In the genomic region with DNA sequence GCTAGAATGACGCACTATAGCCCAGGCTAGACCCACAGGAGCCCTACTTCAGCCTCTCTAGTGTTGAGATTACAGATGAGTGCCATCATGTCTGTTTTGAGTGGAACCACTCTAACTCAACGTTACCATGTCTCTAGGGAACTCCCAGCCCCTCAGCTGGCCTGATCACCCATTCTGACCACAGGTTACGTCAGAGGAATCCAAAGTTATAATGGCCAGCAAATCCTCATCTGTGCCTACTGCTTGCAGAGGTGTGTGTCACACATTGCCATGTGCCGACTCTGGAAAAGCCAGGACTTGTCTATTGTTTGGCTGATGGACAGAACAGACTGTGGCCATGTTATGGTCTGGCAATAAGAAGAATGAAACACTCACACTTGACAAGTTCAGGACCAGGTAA, we compare ENCODE assay signal across 16 mouse cellular contexts. TPM values are rescaled to one million over a fixed set of nuclear protein-coding genes. Genes with fewer than 3 reads are reported as not detected.
DNase-seq lines count a peak whose midpoint lies in the region; ATAC-seq and TF ChIP-seq lines count a peak whose summit lies in the region.
"Had no signal": no experiment of that assay in that cellular context is flagged by ENCODE, and none has a peak within 500 bp of the region (broad histone marks: within the 10 kb centered on the region; RNA-seq: fewer than 3 reads in every experiment).

No protein-coding gene starts in this region.

- H3K27me3 ChIP-seq in intestine, embryonic 16.5 days (replicated peaks; ENCODE audit: control insufficient read depth, insufficient read depth, low read length), result no peaks in the 10 kb centered on the region
- no peaks in the 10 kb centered on the region for H3K27me3 ChIP-seq in intestine, postnatal 0 days (replicated peaks; ENCODE audit: control insufficient read depth, insufficient read depth, low read length)
- no peaks in the 10 kb centered on the region for H3K27me3 ChIP-seq in ES-Bruce4 (ENCODE audit: control insufficient read depth, insufficient read depth, low read length, poor library complexity, severe bottlenecking)
- no peaks in the 10 kb centered on the region for H3K27me3 ChIP-seq in small intestine, adult 2 months (ENCODE audit: control insufficient read depth, insufficient read depth, low read length)
- H3K27me3 ChIP-seq in hindbrain, embryonic 12.5 days, result no peaks in the 10 kb centered on the region
- H3K27me3 ChIP-seq: limb, embryonic 13.5 days had no signal

- 0 out of 2 replicates have a peak overlapping the region, but pooled peaks have one; percentile 43 for H3K27ac ChIP-seq in intestine, embryonic 16.5 days (ENCODE audit: low read length)
- no peak overlapping the region for H3K27ac ChIP-seq in intestine, postnatal 0 days (ENCODE audit: low read depth, low read length)
- no peak overlapping the region for H3K27ac ChIP-seq in ES-Bruce4 (ENCODE audit: insufficient read depth, low read length)
- H3K27ac ChIP-seq in brown adipose tissue, adult 24 weeks (replicated peaks; ENCODE audit: low read depth, low read length), result peak overlapping the region; percentile 23; the same call in 1 of the 2 replicates
- H3K27ac ChIP-seq in small intestine, adult 2 months (ENCODE audit: insufficient read depth, low read depth, low read length), result peak overlapping the region; percentile 74; the same call in 1 of the 2 replicates
- H3K27ac ChIP-seq in hindbrain, embryonic 12.5 days, result no peak overlapping the region
- H3K27ac ChIP-seq: hindbrain, embryonic 14.5 days had no signal

- H3K36me3 ChIP-seq in intestine, embryonic 16.5 days (ENCODE audit: control insufficient read depth, insufficient read depth, low read length), result peaks cover 9% of the 10 kb centered on the region
- H3K36me3 ChIP-seq in intestine, postnatal 0 days (ENCODE audit: control insufficient read depth, insufficient read depth), result peaks cover 26% of the 10 kb centered on the region
- H3K36me3 ChIP-seq in ES-Bruce4 (ENCODE audit: control insufficient read depth, insufficient read depth, low read length, poor library complexity, severe bottlenecking), result peaks cover 2% of the 10 kb centered on the region; the same call in 1 of the 2 replicates
- peaks cover 25% of the 10 kb centered on the region for H3K36me3 ChIP-seq in small intestine, adult 2 months (ENCODE audit: control insufficient read depth, insufficient read depth, low read length)
- peaks cover 28% of the 10 kb centered on the region for H3K36me3 ChIP-seq in hindbrain, embryonic 12.5 days

- no peak for ATAC-seq in intestine, embryonic 16.5 days
- ATAC-seq in intestine, postnatal 0 days, result no peak
- no peak for ATAC-seq in hindbrain, embryonic 12.5 days (ENCODE audit: low FRiP score)

- no peak overlapping the region for H3K9ac ChIP-seq in intestine, embryonic 16.5 days (ENCODE audit: low read depth, low read length)
- H3K9ac ChIP-seq in intestine, postnatal 0 days (ENCODE audit: low read depth, low read length), result no peak overlapping the region
- peak overlapping the region; percentile 38; the same call in 1 of the 2 replicates for H3K9ac ChIP-seq in ES-Bruce4 (ENCODE audit: low read depth, poor library complexity, severe bottlenecking)
- no peak overlapping the region for H3K9ac ChIP-seq in hindbrain, embryonic 12.5 days
- H3K9ac ChIP-seq: hindbrain, embryonic 14.5 days; limb, embryonic 13.5 days; lung, embryonic 14.5 days had no signal

- H3K4me2 ChIP-seq in intestine, embryonic 16.5 days (ENCODE audit: low read depth, low read length), result no peak overlapping the region
- no peak overlapping the region for H3K4me2 ChIP-seq in intestine, postnatal 0 days (replicated peaks; ENCODE audit: low read depth)
- no peak overlapping the region for H3K4me2 ChIP-seq in hindbrain, embryonic 12.5 days (replicated peaks)
- H3K4me2 ChIP-seq: hindbrain, embryonic 14.5 days; limb, embryonic 13.5 days; lung, embryonic 14.5 days had no signal

- TF ChIP-seq POLR2A in ES-Bruce4 (IDR thresholded peaks at IDR 0.05; ENCODE audit: insufficient read depth, low read length), result no peak
- no peak for TF ChIP-seq POLR2A in small intestine, adult 2 months (IDR thresholded peaks at IDR 0.05; ENCODE audit: low read depth, low read length)

- WGBS in intestine, embryonic 16.5 days, result 86% methylated on average over 4 of the region's 4 CpGs
- 87% methylated on average over 4 of the region's 4 CpGs for WGBS in intestine, postnatal 0 days
- WGBS in small intestine, adult 2 months, result 82% methylated on average over 4 of the region's 4 CpGs
- WGBS in hindbrain, embryonic 12.5 days, result 91% methylated on average over 4 of the region's 4 CpGs

- no peaks in the 10 kb centered on the region for H3K9me3 ChIP-seq in intestine, embryonic 16.5 days (ENCODE audit: control insufficient read depth, low read length)
- H3K9me3 ChIP-seq in intestine, postnatal 0 days (ENCODE audit: control insufficient read depth), result no peaks in the 10 kb centered on the region
- no peaks in the 10 kb centered on the region for H3K9me3 ChIP-seq in ES-Bruce4 (replicated peaks; ENCODE audit: control insufficient read depth, insufficient read depth, low read length, poor library complexity, severe bottlenecking)
- H3K9me3 ChIP-seq in hindbrain, embryonic 12.5 days (replicated peaks), result no peaks in the 10 kb centered on the region
- H3K9me3 ChIP-seq: limb, embryonic 13.5 days; midbrain, embryonic 10.5 days had no signal

- no peak for TF ChIP-seq EP300 in ES-Bruce4 (IDR thresholded peaks at IDR 0.05; ENCODE audit: insufficient read depth, low read depth, low read length)

- DNase-seq in urinary bladder, postnatal 14 days (ENCODE audit: low spot score), result no peak
- DNase-seq: adrenal gland, postnatal 10 days; cerebellum, adult 18-20 months; cerebellum, postnatal 36 days; kidney, adult 11 months; layer of hippocampus, postnatal 36 days; lung, embryonic 14.5 days had no signal

- no peak overlapping the region for H3K4me3 ChIP-seq in intestine, embryonic 16.5 days (ENCODE audit: low read length)
- H3K4me3 ChIP-seq in intestine, postnatal 0 days (ENCODE audit: low read depth, low read length), result no peak overlapping the region
- no peak overlapping the region for H3K4me3 ChIP-seq in ES-Bruce4 (ENCODE audit: low read depth, low read length)
- H3K4me3 ChIP-seq in brown adipose tissue, adult 24 weeks (ENCODE audit: insufficient read depth, low read depth, low read length), result no peak overlapping the region
- H3K4me3 ChIP-seq in small intestine, adult 2 months (ENCODE audit: low read depth, low read length), result no peak overlapping the region
- no peak overlapping the region for H3K4me3 ChIP-seq in hindbrain, embryonic 12.5 days
- H3K4me3 ChIP-seq: limb, embryonic 13.5 days; midbrain, embryonic 10.5 days had no signal

- no peak for TF ChIP-seq CTCF in intestine, postnatal 0 days (IDR thresholded peaks at IDR 0.05; ENCODE audit: low read depth)
- TF ChIP-seq CTCF in ES-Bruce4 (IDR thresholded peaks at IDR 0.05; ENCODE audit: low read depth, low read length), result no peak
- TF ChIP-seq CTCF in small intestine, adult 2 months (IDR thresholded peaks at IDR 0.05; ENCODE audit: extremely low read depth, insufficient read length, insufficient replicate concordance, low read depth, low read length), result no peak

- peaks cover 23% of the 10 kb centered on the region for H3K4me1 ChIP-seq in intestine, embryonic 16.5 days (ENCODE audit: control insufficient read depth, insufficient read depth, low read length)
- 0 out of 2 replicates have a peak, but pooled peaks cover 4% of the 10 kb centered on the region for H3K4me1 ChIP-seq in intestine, postnatal 0 days (replicated peaks; ENCODE audit: control insufficient read depth, insufficient read depth, low read length)
- peaks cover 4% of the 10 kb centered on the region for H3K4me1 ChIP-seq in ES-Bruce4 (ENCODE audit: control insufficient read depth, insufficient read depth, low read length)
- H3K4me1 ChIP-seq in brown adipose tissue, adult 24 weeks (ENCODE audit: control insufficient read depth, insufficient read depth, insufficient read length, low read length), result peaks cover 56% of the 10 kb centered on the region
- H3K4me1 ChIP-seq in small intestine, adult 2 months (ENCODE audit: control insufficient read depth, insufficient read depth, insufficient read length, low read length), result peaks cover 31% of the 10 kb centered on the region
- peaks cover 10% of the 10 kb centered on the region for H3K4me1 ChIP-seq in hindbrain, embryonic 12.5 days

RNA-seq across cellular contexts. Expression of a gene that starts 10.6 kb away (rescaled TPM):
- polyA plus RNA-seq in intestine, embryonic 16.5 days (2015; fragmentation: Nextera tagmentation; extraction: Ambion mirVana), result 15.3 and 15.4 TPM in 2 replicates
- 14.4 and 18.5 TPM in 2 replicates for polyA plus RNA-seq in intestine, postnatal 0 days (2015; fragmentation: Nextera tagmentation; extraction: Ambion mirVana)
- 40.2 and 46.4 TPM in 2 replicates for polyA plus RNA-seq in ES-Bruce4 (2011; ENCODE audit: insufficient read depth, insufficient read length, low read depth, missing spikeins)
- polyA plus RNA-seq in brown adipose tissue, adult 24 weeks (2012; ENCODE audit: insufficient read depth, insufficient read length, missing spikeins), result 30.7 and 35.9 TPM in 2 replicates
- polyA plus RNA-seq in small intestine, adult 2 months (2012; rRNA removed), result 64.0 and 128 TPM in 2 replicates
- polyA plus RNA-seq in hindbrain, embryonic 12.5 days (2016; fragmentation: Nextera tagmentation; extraction: Ambion mirVana), result 21.8 and 22.0 TPM in 2 replicates

RNA-seq across cellular contexts. Expression of a gene that starts 12.5 kb away (rescaled TPM):
- 4.1 and 4.6 TPM in 2 replicates for polyA plus RNA-seq in intestine, embryonic 16.5 days (2015; fragmentation: Nextera tagmentation; extraction: Ambion mirVana)
- polyA plus RNA-seq in intestine, postnatal 0 days (2015; fragmentation: Nextera tagmentation; extraction: Ambion mirVana), result 2.0 and 2.4 TPM in 2 replicates
- 4.9 and 6.5 TPM in 2 replicates for polyA plus RNA-seq in ES-Bruce4 (2011; ENCODE audit: insufficient read depth, insufficient read length, low read depth, missing spikeins)
- 0.87 TPM in 1 of 2 replicates, not detected in the other for polyA plus RNA-seq in brown adipose tissue, adult 24 weeks (2012; ENCODE audit: insufficient read depth, insufficient read length, missing spikeins)
- polyA plus RNA-seq in small intestine, adult 2 months (2012; rRNA removed), result 1.1 and 1.8 TPM in 2 replicates
- polyA plus RNA-seq in hindbrain, embryonic 12.5 days (2016; fragmentation: Nextera tagmentation; extraction: Ambion mirVana), result 17.5 and 22.1 TPM in 2 replicates

RNA-seq across cellular contexts. Expression of a gene that starts 26.4 kb away (rescaled TPM):
- polyA plus RNA-seq in intestine, embryonic 16.5 days (2015; fragmentation: Nextera tagmentation; extraction: Ambion mirVana), result 31.8 and 33.6 TPM in 2 replicates
- polyA plus RNA-seq in intestine, postnatal 0 days (2015; fragmentation: Nextera tagmentation; extraction: Ambion mirVana), result 18.1 and 18.5 TPM in 2 replicates
- 8.5 and 9.2 TPM in 2 replicates for polyA plus RNA-seq in ES-Bruce4 (2011; ENCODE audit: insufficient read depth, insufficient read length, low read depth, missing spikeins)
- polyA plus RNA-seq in brown adipose tissue, adult 24 weeks (2012; ENCODE audit: insufficient read depth, insufficient read length, missing spikeins), result 3.3 and 4.8 TPM in 2 replicates
- 72.2 and 105 TPM in 2 replicates for polyA plus RNA-seq in small intestine, adult 2 months (2012; rRNA removed)
- 10.1 and 10.4 TPM in 2 replicates for polyA plus RNA-seq in hindbrain, embryonic 12.5 days (2016; fragmentation: Nextera tagmentation; extraction: Ambion mirVana)

Comparison
In these comparisons a context has a peak if more than half of its experiments do, and no peak if none do; other contexts are left out.
1. H3K27ac ChIP-seq: peak in intestine, embryonic 16.5 days (single experiment), brown adipose tissue, adult 24 weeks (single experiment) and small intestine, adult 2 months (single experiment); none in intestine, postnatal 0 days (single experiment), ES-Bruce4 (single experiment) and hindbrain, embryonic 12.5 days (single experiment).